Mouse (Mus musculus) ZHBTc4 (cell line): ENCODE data around the gene Tead1.
A peak's percentile ranks its signal among the peaks of the same experiment; 100 is the strongest.

Source experiments
- DNase-seq: peaks from one replicate; pipeline ENCODE4 v3.0.0-alpha.2; 2011; ENCODE audit warnings: low read depth, low spot score

Tead1 gene

DNA sequence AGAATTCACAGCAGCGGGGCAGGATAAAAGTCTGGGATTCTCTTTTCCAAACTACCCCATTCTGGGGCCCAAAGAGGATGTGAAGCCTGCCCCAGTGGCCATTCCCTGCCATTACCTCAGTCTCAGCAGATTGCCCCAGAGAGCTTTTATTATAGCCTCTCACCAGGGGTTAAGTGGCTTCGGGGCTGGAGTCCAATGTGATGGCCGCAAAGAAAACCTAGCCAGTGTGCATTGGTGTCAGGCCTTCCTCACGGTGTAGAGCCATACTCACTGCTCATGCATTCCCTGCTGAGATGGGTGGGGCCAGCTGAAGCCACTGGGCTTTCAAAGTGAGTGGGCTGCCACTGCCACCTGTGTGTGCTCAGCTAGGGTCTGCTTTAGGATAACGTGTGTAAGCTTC is 175.4 kb downstream of the Tead1 start:
- DNase-seq = peak; percentile 91

DNA sequence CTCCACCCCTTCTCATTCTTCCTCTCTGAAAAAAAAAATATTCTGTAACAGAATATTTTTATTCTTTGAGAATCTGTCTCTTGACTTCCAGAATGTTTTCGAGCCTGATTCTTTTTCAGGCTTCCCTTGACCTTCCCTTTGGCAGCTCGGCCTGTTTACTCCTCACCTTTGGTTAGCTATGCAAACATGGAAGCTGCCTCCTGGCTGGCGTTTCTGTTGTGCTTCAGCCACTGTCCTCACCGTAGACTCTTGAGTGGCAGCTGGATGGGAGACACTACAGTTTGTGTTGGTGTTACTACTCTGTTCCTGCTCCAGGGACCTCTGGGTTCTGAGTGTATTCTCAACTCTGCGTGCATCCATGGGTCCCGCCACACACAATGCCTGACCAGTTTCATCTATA is 176.3 kb downstream of the Tead1 start:
- no peak for DNase-seq

DNA sequence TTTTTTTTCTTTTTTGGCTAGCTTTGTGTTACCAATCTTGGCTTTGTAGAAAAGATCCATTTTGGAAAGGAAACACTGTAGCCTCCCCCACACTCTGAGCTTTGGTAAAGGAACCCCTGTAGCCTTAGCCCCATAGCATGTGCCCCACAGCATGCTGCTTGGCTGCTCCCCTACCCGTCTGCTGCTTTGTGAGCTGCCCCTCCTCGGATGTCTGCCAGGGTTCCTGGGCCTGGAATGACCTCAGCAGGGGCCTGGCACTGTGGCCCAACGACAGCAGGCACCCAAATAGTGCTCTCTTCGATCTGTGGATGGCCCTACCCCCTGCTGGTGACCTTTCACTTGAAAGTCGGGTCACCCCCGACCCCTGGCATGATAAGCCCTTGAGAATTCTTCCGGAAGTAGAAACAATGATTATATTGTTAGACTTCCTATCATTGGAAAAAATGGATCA is 177.0 kb downstream of the Tead1 start:
- no peak for DNase-seq

DNA sequence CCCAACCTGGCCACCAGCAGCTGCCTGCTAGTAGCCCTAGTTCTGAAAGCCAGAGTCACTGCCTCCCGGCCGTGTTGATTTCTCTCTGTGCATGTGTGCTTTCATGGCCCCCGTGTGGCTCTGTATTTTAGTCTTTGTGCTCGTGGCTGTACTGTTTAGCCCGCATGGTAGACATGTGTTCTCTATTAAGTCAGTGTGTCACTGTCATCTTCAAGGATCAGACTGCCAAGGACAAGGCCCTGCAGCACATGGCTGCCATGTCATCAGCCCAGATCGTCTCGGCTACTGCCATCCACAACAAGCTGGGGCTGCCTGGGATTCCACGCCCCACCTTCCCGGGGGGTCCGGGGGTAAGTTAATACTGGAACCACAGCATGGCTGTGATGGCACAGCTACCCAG is 177.5 kb downstream of the Tead1 start:
- no peak for DNase-seq

DNA sequence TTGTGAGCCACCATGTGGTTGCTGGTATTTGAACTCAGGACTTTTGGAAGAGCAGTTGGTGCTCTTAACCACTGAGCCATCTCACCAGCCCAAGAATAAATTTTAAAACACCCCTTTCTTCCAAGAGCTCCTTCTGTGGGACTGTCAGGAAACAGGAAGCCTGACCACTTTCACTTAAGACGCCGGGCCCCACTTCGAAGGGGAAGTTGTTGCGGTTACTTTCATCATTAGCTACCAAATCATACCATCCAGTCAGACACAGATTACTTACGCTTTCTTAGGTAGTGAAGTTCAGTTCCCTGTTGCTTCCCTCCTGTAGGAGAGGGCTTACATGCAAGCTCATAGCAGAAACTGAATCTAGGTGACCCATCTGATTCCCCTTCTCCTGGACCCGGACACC is 180.8 kb downstream of the Tead1 start:
- DNase-seq = no peak

DNA sequence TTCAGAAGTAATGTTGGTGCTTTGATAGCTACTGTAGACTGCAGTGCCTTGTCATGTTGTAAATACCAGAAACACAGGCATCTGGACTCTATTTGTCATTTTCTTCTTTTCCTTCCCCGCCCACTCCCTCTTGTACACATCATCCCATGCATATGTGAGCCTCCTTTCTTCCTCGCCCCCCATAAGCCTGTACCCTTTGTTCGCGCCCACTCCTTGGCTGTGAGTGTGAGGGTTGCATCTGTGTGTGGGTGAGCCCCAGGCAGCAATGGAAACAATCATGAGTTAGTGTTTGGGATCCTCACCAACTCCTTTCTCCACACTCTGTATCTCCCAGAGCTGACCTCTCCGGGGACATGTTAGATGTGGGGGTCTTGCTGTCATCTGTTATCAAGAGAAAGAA is 183.0 kb downstream of the Tead1 start:
- DNase-seq = no peak

DNA sequence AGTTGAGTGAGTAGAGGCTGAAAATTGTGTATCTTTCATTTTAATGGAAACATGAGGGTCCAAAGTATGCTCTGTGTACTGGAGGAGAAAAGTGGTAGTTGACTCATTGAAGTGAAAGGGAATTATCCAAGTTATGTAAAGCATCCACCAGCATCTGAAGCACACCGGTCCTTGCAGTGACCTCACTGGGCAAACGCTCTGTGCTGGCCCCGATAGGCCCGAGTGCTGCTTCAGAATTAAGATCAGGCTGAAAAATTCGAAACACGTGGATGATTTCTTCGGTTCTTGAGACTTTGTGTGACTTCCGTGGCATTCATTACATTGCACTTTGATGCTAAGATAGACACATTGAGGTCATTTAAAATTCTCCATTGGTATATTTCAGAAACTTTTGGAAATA is 185.1 kb downstream of the Tead1 start:
- no peak for DNase-seq

DNA sequence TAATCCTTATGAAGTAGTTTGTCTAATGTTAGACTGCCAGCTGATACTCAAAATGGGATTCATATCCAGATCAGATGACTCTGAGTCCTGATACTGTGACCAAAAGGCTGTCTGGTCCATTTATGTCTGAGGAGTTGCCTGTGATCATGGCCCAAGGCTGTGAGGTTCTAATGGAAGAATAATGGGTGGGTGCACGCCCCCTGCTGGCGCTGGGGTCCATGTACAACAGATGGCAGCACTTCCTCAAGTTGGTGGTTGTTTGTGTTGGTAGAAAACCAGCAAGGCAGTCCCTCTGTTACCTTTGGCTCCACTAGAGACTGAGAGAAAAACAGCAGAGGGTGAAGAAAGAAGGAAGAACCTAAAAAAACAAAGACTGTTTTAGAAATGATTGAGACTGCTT is 186.6 kb downstream of the Tead1 start:
- DNase-seq = peak; percentile 81

DNA sequence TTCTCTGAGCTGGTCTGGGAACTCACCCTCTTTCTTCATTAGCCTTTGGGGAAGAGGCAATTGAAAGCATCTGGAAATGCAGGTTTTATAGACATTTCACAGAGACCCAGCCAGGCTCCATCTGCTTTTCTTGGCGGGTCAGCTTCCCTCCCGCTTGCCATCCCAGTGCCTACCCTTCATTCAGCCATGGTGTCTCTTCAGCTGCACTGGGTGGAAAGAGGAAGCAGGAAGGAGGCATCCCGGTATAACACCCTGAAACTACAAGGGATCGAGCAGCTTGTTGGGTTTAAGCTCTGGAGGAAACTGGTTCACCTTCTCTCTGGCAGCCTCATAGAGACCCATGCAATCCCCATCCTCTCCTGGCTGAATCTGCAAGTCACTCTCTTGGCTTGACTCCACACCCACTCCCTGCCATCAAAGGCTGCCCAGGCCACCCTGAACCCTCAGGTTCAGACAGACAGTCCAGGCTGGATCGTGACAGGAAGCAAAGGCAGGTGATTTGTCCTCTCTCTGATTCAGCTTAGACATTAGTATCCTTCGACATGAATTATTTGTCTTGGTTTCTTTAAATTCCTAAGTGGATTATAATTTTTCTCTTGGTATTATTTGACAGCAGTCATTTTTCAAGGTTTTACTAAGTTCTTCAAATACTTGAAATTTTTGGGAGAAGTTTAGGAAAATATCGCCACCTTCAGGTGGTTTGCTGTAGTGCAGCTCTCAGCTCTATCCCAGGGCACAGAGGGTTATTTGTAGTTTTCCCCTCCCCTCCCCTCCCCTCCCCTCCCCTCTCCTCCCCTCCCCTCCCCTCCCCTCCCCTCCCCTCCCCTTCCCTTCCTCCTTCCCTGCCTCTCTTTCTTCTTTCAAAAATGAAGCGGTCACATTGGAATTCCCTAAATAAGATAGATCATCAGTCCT is 189.7 kb downstream of the Tead1 start:
- peak; percentile 73 for DNase-seq

DNA sequence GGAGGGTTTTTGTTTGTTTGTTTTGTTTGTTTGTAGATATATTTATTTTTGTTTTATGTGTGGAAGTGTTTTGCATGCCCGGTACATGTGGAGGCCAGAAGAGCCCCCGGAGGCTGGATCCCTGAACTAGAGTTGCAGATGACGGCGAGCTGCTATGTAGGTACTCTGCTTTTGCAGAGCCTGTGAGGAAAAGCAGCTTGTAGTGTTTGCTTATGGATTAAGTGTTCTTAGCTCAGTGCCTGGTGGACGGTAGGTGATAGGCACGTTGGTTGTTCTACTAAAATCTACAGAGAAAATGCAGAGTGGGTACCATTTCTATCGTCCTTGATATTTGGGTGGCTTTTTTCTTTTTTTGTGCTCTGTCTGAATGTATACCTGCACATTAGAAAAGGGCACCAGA is 192.6 kb downstream of the Tead1 start:
- DNase-seq = no peak

DNA sequence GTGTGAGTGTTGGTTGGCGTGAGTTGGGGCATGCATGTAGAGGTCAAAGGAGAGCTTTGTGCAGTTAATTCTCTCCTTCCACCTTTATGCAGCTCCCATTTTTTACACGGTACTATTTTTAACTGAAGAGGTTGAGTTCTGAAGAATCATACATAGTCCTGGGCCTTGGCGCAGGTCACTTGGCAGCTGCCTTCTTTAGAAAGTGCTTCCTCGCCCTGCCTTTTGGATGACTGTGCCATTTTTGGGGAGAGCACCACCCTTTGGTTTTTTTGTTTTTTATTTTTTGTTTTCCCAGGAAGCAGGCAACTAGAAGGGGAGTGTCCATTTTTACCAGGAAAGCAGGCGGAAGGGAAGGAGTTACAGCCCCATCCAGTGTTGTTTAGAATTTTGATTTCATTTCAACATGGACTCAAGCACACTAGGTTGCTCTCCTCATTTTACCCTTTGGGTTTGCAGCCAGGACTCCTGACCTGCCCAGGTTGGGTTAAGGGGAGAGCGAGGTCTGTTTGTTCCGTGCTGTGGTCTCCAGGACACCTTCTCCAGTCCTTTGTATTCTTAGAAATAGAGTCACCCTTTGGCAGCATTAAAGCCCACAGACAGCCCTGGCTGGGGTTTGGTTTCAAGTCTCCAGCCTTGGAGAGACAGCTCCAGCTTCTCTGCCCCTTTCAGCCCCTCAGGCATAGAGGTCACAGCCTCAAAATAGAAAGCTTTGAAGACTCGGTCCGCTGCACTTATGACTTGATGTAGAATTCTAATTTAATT is 193.5 kb downstream of the Tead1 start:
- no peak for DNase-seq

DNA sequence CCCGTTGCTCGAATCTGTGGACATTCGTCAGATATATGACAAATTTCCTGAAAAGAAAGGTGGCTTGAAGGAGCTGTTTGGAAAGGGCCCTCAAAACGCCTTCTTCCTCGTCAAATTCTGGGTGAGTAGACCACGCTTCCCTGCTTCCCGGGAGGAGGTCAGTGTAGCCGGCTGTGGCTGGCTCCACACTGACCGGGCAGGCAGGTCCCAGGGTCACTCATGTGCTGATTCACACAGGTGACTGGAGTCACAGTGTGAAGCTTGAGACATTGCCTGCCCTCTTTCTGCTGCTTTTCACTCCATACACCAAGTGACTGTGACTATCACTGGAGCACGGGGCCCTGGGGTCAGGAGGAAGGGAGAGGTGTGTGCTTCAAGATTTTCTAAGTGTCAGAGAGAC is 197.0 kb downstream of the Tead1 start:
- DNase-seq = no peak

DNA sequence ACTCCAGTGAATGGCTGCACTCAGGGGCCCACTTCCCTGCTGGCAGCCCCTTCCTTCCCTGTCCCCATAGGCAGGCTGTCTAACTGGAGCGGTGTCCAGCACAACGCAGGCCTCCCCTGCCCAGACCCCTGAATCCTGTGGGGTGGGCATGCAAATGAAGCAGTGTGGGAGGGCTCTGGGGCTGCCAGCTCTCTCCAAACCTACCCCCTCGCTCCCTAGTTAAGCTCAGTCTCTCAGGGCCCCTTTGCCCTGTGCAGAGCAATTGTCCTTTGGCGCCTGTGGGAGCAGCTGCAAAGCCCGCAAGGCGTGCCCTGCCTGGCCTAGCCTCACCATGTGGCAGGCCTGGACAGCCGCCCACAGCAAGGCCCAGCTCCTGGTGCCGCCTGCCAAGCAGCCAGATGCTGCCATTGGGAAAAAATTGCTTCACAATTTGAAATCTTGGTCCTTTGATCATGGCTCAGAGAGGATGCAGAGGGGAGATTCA is 204.7 kb downstream of the Tead1 start:
- DNase-seq = no peak

DNA sequence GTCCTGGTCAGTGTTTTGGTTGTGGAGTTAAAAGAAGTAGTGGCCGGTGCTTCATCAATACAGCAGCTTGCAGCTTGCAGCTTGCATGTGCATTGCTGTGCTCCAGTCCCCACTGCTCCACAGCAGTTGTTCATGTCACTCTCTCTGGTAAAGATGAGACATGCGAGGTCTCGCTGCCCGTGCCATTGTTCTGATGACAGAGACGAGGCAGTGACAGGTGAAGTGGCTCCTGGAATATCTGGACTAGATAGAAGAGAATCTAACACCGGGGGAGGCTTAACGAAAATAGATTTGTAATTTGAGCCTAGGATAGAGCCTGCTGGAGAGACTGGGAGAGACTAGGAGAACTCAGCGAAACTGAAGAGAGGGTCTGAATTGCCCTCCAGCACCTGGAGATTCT is 206.4 kb downstream of the Tead1 start:
- DNase-seq = no peak

DNA sequence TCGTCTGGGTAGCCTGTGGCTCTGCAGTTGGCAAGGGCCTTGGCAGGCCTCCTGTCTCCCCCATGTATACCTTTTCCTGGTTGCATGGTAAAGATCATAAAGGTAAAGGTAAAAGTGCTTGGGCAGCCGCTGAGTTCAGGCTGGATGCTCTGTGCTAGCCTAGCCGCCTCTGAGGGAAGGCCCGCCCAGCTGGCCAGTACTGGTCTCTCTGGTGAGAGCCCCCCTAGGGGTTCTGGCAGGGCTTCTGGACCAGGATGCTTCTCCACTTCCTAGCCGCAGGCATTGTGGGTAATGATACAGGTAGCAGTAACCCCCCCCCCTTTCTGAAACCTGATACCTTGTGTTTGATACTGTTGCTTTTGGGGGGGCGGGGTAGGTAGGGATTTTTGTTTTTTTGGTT is 212.8 kb downstream of the Tead1 start:
- DNase-seq = no peak

DNA sequence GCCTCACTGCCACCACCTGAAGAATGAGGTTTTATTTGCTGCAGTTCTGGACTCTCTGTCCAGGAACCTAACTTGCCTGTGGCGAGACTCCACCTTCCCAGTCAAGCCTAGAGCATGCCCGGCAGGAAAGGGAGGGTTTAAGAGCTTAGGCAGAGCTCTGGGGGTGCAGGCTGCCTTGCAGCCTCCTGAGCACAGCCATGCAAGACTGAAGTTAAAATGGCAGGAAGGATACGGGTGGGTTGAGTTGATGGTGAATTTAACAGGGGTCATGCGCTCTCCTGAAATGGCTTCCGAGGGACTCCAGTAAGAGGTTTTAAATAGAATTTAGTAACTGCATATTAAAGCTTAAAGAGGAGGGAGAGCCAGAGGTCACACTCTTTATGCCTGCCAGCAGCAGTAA is 213.5 kb downstream of the Tead1 start:
- no peak for DNase-seq

DNA sequence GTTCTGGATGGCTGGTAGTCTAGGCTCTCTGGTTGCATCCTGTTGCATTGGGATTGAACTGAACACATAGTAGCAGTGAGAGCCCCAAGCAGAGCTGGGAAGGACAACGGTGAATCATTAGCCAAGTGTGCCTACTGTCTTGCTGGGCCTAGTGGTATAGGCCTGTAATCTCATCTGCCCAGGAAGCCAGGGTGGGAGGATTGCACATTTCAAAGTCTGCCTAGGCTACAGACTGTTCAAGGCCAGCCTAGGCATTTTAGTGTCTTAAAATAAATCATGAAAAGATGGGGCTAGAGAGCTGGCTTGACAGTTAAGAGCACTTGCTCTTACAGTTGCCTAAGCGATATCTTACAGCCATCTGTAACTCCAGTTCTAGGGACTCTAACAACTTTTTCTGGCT is 217.2 kb downstream of the Tead1 start:
- no peak for DNase-seq

DNA sequence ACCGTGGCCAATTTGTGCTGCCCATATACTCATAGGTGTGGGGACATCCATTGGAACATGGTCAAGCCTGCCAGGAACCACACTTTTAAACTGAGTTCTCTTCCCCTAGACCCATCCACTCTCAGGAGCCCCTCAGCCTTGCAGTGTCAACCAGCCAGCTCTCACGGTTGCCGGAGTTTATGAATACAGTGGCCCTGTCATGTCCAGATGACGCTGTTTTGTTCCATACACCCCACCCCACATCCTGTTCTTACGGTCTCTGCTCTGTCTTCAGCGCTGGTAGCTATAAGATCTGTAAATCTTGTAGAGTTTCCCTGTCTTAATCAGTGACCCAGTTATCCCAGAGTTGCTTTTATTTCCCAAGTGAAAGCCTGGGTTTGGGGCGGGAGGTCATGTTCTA is 222.6 kb downstream of the Tead1 start:
- DNase-seq = no peak

DNA sequence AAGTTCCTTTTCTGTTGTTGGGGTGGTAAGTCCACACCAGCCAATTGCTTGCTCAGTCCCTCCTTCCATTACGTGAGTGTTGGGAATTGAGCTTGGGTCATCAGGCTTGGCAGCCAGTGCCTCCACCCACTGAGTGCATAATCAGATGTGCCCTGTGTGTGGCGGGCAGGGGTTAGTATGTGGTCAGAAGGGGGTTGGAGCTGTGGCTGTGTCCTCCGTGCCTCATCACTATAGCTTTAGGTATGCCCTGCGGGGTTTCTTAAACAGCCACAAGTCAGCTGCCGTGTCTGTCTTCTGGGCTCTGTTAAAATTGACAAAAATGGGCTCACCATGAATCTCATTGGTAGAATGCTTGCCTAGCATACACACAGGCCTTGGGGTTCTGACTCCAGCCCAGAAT is 227.7 kb downstream of the Tead1 start:
- no peak for DNase-seq

DNA sequence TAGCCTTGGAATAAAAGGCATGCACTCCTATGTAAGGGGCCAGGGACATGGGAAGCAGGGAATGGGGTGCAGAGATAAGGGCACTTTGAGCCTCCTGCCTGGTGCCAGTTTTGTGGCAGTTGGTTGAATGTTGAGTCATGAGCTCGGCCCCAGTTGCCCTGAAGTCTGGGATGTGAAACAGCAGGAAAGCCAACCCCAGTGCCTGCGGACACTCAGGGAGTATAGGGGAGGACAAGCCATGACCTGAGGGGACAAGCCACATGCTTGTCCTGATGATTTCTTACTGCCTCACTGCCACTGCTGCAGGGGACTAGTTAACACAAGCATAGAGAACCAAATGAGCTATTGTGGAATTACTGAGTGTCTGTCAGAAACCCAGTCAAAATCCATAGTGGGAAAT is 228.3 kb downstream of the Tead1 start:
- no peak for DNase-seq

DNA sequence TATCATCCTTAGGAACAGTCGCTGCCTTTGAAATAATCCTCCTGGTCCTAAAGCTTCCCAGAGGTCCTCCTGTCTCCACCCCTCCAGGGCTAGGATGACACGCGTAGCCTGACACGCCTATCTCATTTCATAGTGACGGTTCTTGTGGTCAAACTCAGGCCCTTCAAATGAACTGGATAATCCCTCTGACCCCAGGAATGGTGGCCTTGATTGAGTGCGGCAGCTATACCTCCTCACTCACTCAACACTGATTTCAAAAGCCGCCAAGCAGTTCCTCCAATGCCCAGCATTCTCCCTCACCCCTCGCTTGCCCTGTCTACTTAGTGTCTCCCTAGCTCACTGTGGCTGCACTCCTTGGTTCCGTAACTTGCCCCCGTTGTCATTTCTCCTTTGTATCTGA is 230.0 kb downstream of the Tead1 start:
- no peak for DNase-seq

DNA sequence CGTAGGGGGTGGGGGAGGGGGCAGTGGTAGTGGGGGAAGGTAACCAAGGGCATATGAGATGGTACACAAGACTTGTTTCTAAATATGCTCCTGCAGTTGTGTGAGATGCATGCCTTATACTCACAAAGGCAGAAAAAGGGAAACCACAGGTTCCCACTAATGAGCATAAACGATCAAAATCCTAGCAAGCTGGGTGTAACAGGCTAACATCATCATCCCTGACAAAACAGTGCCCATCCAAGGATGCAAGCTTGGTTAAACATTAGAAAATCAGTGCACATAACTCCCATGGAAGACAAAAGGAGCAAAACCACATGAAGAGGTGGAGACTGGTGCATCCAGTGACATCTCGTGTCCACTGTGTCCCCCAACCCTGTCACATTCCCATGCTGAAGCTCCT is 233.9 kb downstream of the Tead1 start:
- DNase-seq = no peak

DNA sequence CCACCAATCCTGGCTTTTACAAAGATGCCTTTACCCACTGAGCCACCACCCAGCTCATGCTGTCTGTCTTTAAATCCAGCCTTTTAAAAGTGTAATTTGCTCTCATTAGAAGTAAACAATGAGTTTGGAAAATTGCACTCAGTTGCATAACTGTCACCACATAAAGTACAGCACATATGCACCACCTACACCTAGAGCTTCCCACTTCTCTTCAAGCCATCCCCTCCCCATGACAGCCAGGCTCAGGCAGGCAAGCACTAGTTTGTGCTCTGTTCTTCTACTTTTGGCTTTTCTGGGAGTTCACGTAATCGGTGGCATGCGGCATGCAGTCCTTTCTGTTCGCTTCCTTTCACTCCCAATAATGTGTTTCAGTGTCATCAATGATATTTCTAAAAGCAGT is 236.5 kb downstream of the Tead1 start:
- no peak for DNase-seq
